Mouse (Mus musculus) adrenal gland (tissue): ENCODE measurements around the gene Ccr1l1.

Source experiments
- intact Hi-C: fragments of 180-260 bp; cut with DNase I; formaldehyde crosslinking; loops from one replicate; pipeline ENCODE4 v1.15.1; 2025

The Ccr1l1 gene

DNA sequence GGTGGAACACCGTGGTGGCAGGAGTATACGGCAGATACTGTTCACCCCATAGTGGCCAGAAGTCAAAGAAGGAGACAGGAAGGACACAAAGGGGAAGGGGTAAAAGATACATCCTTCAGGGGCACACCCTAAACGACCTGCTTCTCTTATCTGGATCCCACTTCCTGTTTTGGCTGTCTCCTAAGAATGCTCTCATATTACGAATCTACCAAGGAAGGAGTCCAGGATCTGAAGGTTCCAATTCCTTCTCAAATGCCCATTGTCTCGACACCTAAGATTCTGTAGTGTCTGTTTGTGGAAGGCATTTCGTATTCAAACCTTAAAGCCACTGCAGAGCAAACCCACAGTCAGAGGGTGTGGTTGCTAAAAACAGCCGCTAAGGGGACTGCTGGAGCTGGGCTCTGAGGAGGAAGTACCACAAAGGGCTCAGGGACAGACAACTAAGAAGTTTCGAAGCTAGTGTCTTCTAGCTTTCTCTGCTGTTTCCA, 49.4 kb downstream of the Ccr1l1 start:
- intact Hi-C loops: no loop called here

DNA sequence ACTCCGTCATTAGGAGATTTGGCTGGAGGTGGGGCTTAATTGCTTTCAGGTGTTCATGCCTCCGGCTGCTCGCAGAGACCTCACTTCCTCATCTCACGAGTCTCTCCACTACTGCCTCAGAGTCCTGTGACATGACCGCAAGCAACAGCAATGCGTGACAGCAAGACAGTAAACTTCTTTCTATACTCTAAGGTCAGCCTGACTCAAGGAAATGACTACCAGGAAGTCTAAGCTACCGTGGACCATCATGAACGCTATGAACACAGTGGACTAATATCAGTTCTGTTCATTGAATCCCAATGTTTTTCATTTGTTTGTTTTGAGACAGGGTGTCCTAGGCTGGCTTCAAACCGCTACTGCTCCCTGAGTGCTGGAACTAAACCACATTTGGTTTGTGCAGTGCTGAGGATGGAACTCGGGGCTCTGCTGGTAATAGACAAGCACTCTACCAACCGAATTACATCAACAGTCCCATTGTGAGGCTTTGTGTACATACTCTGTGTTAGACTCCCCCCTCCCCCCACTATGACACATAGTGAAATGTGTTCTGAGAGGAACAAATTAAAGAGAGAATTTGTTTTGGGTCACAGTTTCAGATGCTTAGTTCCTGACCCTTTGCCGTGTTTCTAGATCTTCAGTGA, 50.0 kb downstream of the Ccr1l1 start:
- intact Hi-C loops: no loop called here

DNA sequence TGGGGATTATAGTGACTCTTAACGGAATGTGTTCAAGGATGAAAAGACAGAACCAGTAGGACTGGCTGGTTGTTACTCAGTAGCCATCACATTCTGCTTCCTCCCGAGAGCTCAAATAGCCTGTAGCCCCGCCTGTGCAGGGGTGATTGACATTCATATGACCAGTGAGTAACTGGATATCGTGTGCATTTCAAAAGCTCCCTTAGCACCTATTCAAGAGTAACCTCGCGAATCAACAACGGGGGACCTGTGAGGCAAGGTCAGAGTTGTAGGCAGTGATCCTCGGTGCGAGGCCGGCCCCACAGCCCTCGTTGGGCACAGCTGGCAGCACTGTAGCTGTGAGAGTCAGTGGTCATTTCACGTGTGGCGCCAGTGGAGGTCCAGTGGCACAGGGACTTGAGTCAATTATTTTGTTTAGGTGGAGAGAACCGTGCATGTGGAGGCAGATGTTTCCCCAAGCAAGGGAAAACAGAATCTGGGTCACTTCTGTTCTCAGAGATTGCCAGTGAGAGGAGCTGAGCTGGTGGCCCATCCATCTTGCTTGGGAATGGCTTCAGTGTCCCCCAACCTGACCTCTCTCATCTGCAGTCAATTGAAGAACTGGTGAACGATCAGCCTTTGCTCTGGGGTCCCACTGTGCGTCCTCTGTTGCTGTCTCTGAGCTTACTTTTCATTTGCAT, 50.8 kb downstream of the Ccr1l1 start:
- intact Hi-C loops: no loop called here
